Mouse (Mus musculus) myocyte (in vitro differentiated cells): Measurements from ENCODE around the gene Ttc33.
A peak's percentile ranks its signal among the peaks of the same experiment; 100 is the strongest.

Experiments
- CEBPB ChIP-seq: IDR thresholded peaks from 2 replicates; pipeline ENCODE4 v1.6.1; 2011; ENCODE audit warnings: mild to moderate bottlenecking, moderate library complexity; ENCODE audit not compliant: poor library complexity, insufficient read depth, severe bottlenecking
- E2F4 ChIP-seq: IDR thresholded peaks from one replicate; pipeline ENCODE4 v1.6.1; 2011; ENCODE audit warnings: mild to moderate bottlenecking, control low read depth, moderate library complexity; ENCODE audit not compliant: insufficient read depth
- MAX ChIP-seq: IDR thresholded peaks from one replicate; pipeline ENCODE4 v1.6.1; 2011; ENCODE audit warnings: low read depth, mild to moderate bottlenecking, control low read depth
- MYOD1 ChIP-seq, 3 experiments: IDR thresholded peaks; one replicate each; pipeline ENCODE4 v1.6.1; 2011; ENCODE audit warnings: control low read depth in 2 of 3, low read depth in 2 of 3, mild to moderate bottlenecking in 2 of 3, moderate library complexity in 1 of 3; ENCODE audit not compliant: insufficient read length in 2 of 3, control insufficient read depth in 1 of 3
- MYOG ChIP-seq, 3 experiments: IDR thresholded peaks; one replicate each; pipeline ENCODE4 v1.6.1; 2011; ENCODE audit warnings: control low read depth in 2 of 3, low read depth in 2 of 3, mild to moderate bottlenecking in 2 of 3; ENCODE audit not compliant: insufficient read length in 2 of 3, control insufficient read depth in 1 of 3, insufficient read depth in 1 of 3
- POLR2A ChIP-seq: IDR thresholded peaks from one replicate; pipeline ENCODE4 v1.6.1; 2011; ENCODE audit warnings: low read depth, mild to moderate bottlenecking, control low read depth, moderate library complexity; ENCODE audit not compliant: insufficient read length
- POLR2AphosphoS2 ChIP-seq: IDR thresholded peaks from one replicate; pipeline ENCODE4 v1.6.1; 2011; ENCODE audit warnings: low read depth, control low read depth; ENCODE audit not compliant: insufficient read length
- REST ChIP-seq: IDR thresholded peaks from one replicate; pipeline ENCODE4 v1.6.1; 2011; ENCODE audit warnings: mild to moderate bottlenecking, control low read depth, moderate library complexity; ENCODE audit not compliant: insufficient read depth, insufficient read length
- TCF12 ChIP-seq: IDR thresholded peaks from one replicate; pipeline ENCODE4 v1.6.1; 2011; ENCODE audit warnings: mild to moderate bottlenecking, control low read depth; ENCODE audit not compliant: poor library complexity, insufficient read depth, severe bottlenecking
- TCF3 ChIP-seq: IDR thresholded peaks from one replicate; pipeline ENCODE4 v1.6.1; 2011; ENCODE audit warnings: low read depth, control low read depth; ENCODE audit not compliant: insufficient read length

DNA sequence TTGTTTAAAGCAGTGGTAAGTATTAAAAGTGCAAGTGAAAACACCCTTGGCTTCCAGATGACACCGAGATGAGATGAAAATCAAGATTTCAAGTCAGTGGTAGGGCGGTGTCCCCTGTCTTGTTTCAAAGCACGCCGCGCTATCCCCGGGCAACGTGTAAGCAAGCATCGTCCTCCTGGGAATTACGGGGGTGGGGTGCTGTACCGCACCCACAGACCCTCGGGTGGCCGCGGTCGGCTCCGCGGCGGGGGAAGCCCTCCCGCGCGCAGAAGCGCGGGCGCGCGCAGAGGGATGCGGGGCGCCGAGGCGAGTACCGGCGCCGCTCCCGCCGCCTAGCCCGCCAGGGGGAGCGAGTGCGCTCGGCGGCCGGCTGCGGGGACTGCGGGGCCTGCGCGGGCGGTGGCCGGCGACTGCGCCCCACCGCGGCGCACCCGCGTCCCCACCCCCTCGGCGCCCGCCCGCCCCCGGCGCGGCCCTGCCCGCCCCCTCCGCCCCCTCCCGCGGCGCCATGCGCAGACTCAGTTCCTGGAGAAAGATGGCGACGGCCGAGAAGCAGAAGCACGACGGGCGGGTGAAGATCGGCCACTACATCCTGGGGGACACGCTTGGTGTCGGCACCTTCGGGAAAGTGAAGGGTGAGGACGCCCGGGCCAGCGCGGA, 41.8 kb upstream of the Ttc33 start, which contains the start of gene Prkaa1:
- TF ChIP-seq REST (no peak), POLR2A (peak; percentile 82), MAX (no peak), MYOD1 (IDR thresholded peaks at IDR 0.05; ENCODE audit: control insufficient read depth in 1 of 3, insufficient read length in 2 of 3, low read depth in 2 of 3) (peak in 1 of 3 experiments; percentile 23), E2F4 (no peak), TCF3 (no peak), POLR2AphosphoS2 (peak; percentile 87), MYOG (IDR thresholded peaks at IDR 0.05; ENCODE audit: control insufficient read depth in 1 of 3, insufficient read depth in 1 of 3, insufficient read length in 2 of 3, low read depth in 2 of 3) (peak in 1 of 3 experiments; percentile 42), TCF12 (no peak), CEBPB (no peak)
